Mouse (Mus musculus) layer of hippocampus, adult 18-20 months (tissue): ENCODE results near the gene Gm8453. TPM values are rescaled to one million over a fixed set of nuclear protein-coding genes. Genes with fewer than 3 reads are reported as not detected.
"Not testable (repeated sequence)": the region's sequence is repeated elsewhere in the genome, so short reads cannot be mapped to it uniquely, and the experiment has no call there.

ENCODE experiments used
- DNase-seq, 2 experiments: peaks; one replicate each; pipeline ENCODE4 v3.0.0; 2022; ENCODE audit warnings: low spot score in 2 of 2
- long read RNA-seq: library from polyadenylated mRNA; stranded (forward); transcript quantifications from one replicate; pipeline ENCODE4 v2.0.0, GENCODE M21; 2021
- total RNA-seq, 2 experiments: library from RNA; stranded (reverse); gene quantifications; 2 replicates each; pipeline ENCODE4 v1.2.3; 2021

The Gm8453 gene
- not detected for total RNA-seq
- long read RNA-seq, result 0 reads

- not testable (repeated sequence) for DNase-seq
Observed at GRCm38 (mm10) chr7:22229384-22229783, at the start of gene Gm8453. Gene Gm8453, minus strand, starts transcription at chr7:22229484.

- not testable (repeated sequence) for DNase-seq
Observed at GRCm38 (mm10) chr7:22201164-22201563, 28.1 kb downstream of the Gm8453 start, which contains the start of gene Gm8653. Gene Gm8653, minus strand, starts transcription at chr7:22201264.

- not testable (repeated sequence) for DNase-seq
Observed at GRCm38 (mm10) chr7:22189077-22189476, 40.2 kb downstream of the Gm8453 start, which contains the start of gene Vmn1r143. Gene Vmn1r143, plus strand, starts transcription at chr7:22189377.

Other genes starting within 250 kb of the Gm8453 start
- not detected for gene Vmn1r137, start 234.9 kb downstream of the Gm8453 start, total RNA-seq
- gene Vmn1r138, start 200.6 kb downstream of the Gm8453 start, total RNA-seq, result not detected
- gene Gm6176, start 173.2 kb downstream of the Gm8453 start, total RNA-seq, result not detected
- not detected for gene Vmn1r139, start 160.4 kb downstream of the Gm8453 start, total RNA-seq
- gene Gm16451, start 111.2 kb downstream of the Gm8453 start, total RNA-seq, result not detected
- not detected for gene Gm10666, start 94.7 kb downstream of the Gm8453 start, total RNA-seq
- not detected for gene Vmn1r142, start 65.4 kb downstream of the Gm8453 start, total RNA-seq
- not detected for gene Vmn1r143, start 40.1 kb downstream of the Gm8453 start, total RNA-seq
- gene Gm8653, start 28.2 kb downstream of the Gm8453 start, total RNA-seq, result not detected
- gene Gm4187, start 100.2 kb upstream of the Gm8453 start, total RNA-seq, result not detected
- gene Gm8660, start 141.6 kb upstream of the Gm8453 start, total RNA-seq, result not detected
- gene Vmn1r148, start 184.1 kb upstream of the Gm8453 start, total RNA-seq, result not detected
- gene Vmn1r149, start 208.7 kb upstream of the Gm8453 start, total RNA-seq, result not detected
- not detected for gene Gm10665, start 234.6 kb upstream of the Gm8453 start, total RNA-seq